Mouse (Mus musculus) G1E (cell line): ENCODE data around the gene Dnmt3a.

Source experiments
- CTCF ChIP-seq: IDR thresholded peaks from 2 replicates; pipeline ENCODE4 v1.5.1; 2012; ENCODE audit warnings: low read depth, low read length, inconsistent platforms, mixed read lengths
- GATA2 ChIP-seq: IDR thresholded peaks from 2 replicates; pipeline ENCODE4 v1.6.1; 2012; ENCODE audit warnings: low read depth, low read length, inconsistent platforms, borderline replicate concordance

DNA sequence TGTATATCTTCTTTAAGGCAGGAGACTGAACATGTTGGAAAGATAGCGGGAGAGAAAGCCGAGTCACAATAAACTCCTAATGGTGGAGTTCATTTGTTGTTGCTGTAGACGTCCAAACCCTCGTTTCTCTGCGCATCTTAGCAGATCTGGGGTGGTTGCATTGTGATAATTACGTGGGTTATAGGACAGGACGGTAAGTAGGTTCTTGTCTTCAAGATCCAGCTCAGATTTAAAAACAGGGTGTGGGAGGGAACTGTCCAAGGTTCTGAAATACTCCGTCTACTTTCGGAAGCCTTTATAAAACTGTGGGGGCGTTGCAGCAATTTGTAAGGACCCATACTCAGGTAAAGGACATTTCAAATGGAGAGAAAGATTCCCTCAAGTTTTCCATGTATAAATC lies 149.6 kb downstream of the Dnmt3a start:
- TF ChIP-seq CTCF = no peak
- TF ChIP-seq GATA2 = no peak
